Mouse (Mus musculus) spleen, postnatal 4 days (tissue): ENCODE data around the gene Tsen2.
A peak's percentile ranks its signal among the peaks of the same experiment; 100 is the strongest.

ENCODE experiments used
- DNase-seq, 2 experiments: peaks; one replicate each; pipeline ENCODE4 v3.0.0; 2022; ENCODE audit warnings: low spot score in 2 of 2

The Tsen2 gene

DNA sequence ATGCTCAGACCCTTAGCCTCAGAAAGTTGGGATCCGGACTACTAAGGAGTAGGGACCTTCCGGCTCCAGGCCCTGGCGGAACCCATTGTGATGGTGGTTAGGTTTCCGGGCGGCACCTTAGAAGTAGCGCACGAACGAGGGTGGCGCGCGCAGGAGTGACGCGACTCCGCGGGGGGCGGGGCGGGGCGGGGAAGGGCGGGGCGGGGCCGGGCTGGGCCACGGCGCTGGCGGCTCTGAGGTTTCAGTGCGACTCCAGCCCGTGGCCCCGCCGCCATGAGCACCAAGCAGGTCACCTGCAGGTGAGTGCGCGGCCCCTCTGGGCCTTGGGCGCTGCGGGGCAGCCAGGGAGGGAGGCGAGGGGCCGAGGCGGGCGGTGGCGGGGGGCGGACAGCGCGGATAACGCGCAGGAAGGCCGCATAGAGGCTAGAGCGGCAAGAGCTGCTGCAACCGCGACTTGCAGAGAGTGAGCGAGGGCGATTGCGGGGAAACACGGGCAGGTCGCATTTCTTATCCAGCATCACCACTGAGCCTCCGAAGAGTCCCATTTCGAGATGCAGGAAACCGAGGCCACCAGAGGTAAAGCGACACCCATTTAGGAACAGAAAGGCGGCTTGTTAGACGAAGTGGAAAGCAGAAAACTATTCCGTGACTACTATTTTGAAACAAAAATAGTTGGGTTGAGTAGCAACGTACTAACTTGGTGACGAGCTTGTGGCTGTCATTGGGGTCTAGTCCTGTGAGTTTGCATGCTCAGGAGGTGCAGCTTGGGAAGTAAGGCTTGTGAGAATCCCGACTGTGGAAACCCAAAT is 57.5 kb downstream of the Tsen2 start, which contains the start of gene Mkrn2:
Mkrn2 (plus strand) TSS at position 188 of the 809 bp plus-strand sequence.
- peak; percentile 86 to 96 for DNase-seq

DNA sequence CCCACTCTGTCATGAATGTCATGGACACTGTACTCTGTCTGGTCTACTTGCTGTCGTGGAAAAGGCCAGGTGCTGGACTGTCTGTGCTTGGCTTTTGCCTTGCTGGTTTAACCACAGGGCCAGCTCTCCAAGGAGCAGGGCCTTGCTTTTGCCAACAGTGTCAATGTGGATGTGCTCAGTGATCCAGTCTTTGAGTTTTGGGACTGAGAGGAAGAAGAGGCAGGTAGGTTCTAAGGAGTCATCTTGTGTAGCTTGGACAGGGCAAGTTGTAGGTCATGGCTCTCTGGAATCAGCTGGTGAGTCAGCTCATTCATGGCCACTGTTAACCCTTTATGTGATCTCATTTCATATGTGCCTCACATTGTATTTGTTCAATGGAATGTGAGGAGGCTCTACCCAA is 62.0 kb downstream of the Tsen2 start:
- DNase-seq: no peak

DNA sequence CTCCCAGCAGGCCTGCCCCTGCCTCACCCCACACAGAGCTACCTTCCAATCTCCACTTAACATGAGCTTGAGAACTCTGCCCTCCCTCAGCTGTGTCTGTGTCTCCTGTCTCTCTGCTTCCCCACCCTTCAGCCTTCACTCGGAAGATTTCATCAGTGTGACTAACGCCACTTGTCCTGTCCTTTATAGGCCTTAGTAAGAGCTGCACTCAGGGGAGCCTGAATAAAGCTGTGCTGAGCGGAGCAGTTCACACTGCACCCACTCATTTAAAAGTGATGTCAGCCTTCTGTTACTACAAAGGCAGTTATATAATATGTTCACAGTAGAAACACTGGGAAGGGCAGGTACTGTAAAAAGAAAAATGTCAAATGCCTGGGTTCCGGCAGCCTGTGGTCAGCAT is 63.0 kb downstream of the Tsen2 start:
- DNase-seq: no peak

DNA sequence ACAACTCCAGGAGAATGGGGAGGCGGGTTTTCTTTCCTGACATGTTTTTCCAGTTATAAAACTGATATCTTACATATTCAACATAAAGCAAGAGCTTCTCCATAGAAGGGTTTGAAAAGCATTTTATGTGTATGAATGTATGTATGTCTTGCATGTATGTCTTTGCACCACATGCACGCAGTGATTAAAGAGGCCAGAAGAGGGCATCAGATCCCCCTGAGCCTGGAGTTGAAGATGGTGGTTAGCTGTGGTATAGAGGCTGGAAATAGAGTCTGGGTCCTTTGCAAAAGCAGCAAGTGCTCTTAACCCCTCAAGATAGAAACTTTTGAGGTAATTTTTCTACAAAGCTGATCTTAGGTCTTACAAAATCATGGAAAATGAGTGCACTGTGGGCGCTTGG is 64.7 kb downstream of the Tsen2 start:
- DNase-seq: no peak

DNA sequence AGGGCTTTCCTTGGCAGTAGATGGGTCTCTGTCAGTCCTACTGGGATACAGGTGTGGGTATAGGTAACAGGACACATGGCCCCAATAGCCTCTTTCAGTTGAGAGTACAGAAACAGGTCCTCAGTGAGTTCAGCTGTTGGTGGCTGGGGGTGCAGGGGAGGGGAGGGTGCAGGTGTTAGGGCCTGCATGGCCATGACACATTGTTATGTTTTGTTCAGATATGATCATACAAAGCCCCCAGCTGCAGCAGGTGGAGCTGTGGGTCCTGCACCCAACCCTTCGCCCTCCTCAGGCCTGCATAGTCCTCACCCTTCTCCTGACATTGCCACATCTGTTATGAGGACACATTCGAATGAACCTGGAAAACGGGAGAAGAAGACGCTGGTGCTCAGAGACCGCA is 65.8 kb downstream of the Tsen2 start:
- no peak for DNase-seq

DNA sequence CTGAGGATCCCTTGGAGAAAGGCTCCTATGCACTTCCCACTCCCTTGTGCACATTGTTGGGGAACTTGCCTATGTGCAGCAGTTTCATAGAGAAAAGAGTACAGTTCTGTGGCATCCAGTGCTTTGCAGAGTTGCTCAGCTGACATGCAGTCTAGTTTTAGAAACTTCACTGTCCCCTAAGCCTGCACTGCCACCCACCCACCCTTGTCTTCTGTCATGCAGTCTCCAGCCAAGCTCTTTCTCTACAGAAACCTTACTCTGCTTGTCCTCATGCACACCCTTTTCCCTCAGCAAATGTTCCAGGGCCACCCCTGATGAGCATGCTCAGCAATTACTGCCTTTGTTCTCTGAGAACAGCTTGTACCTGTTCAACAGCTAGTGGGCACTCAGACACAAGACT is 69.3 kb downstream of the Tsen2 start:
- DNase-seq: no peak

DNA sequence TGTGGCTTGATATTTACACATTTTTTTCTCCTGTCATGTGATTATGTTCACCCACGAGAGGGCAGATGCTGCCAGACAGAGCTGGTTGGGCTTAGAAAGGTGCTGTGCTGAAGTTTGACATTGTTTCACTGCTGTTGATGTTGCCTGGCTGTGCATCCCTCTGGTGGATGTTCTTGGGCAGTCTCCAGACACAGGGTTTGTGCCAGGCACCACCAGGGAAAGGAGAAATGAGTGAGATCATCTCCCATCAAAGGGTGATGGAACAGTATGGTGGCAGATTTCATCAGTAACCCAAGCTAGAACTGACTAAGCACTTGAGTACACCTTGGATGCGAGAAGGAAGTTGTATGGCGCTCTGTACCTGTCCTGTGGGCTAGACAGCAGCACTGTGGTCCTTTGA is 71.5 kb downstream of the Tsen2 start:
- no peak for DNase-seq

DNA sequence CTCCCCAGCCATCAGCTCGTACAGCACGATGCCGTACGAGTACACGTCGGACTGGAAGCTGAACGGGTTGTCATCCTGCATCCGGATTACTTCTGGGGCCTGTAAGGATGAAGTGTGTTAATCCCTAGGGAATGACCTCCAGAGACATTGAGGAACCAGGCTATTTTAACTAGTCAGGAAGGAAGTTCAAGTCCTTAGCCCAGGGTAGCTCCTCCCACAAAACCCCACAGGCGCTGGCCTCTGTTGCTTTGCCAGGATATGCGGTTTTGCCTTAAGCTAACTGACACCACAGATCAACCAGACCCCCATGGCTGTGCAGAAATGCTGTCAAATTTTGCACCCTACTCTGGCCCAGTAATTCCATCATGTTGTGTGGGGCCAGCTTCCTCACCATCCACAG is 75.4 kb downstream of the Tsen2 start:
- no peak for DNase-seq

DNA sequence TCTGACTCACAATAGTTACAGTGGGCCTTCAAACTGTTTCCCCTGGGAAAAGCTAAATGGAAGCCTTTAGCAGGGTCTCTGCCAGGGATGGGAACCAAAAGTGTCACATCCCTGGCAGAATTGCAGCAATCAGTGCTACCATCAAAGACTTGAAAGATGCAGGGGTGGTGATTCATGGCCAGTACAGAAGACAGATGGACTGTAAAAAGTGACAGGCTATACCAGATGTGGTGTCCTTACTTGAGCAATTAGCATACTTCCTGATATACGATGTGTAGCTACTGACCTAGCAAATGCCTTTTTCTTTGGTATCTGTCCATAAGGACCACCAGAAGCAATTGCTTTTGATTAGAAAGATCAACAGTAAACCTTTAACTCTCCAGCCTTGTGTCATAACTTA is 76.5 kb downstream of the Tsen2 start:
- no peak for DNase-seq

DNA sequence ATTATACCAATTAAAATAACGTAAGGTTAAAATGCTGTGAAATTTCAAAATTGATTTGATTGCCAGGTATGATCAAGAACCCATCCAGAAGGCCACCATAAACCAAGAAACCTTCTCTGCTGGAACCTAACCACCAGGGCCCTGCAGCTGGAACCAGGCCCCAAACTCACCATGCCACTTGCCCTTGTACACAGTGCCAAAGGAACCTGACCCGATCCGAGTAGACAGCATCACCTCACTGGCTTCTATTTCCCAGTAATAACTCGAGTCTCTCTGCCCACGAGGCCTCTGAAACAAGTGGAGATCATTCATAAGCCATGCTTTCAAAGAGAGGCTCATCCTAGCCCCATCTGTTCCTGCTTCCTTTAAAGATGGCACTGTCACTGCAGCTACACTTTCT is 81.7 kb downstream of the Tsen2 start:
- no peak for DNase-seq
